Mouse (Mus musculus) midbrain, postnatal 0 days (tissue): ENCODE results near the gene Cdk12. TPM values are rescaled to one million over a fixed set of nuclear protein-coding genes. Genes with fewer than 3 reads are reported as not detected.

ENCODE experiments used
- ATAC-seq: fragments of 200-750 bp; cut with Nextera tagmentation; 2 replicates; pipeline ENCODE4 v1.8.0; 2017; ENCODE audit warnings: moderate number of reproducible peaks, mild to moderate bottlenecking, moderate TSS enrichment, moderate library complexity; ENCODE audit not compliant: low FRiP score
- DNase-seq: peaks from one replicate; pipeline ENCODE4 v3.0.0-alpha.2; 2015; ENCODE audit warnings: low spot score
- H3K27ac ChIP-seq: fragments of 300-500 bp; sonication (generic); 2 replicates; pipeline ENCODE4 v1.5.1; 2014; ENCODE audit warnings: low read depth, mild to moderate bottlenecking, low read length, mixed read lengths
- H3K27me3 ChIP-seq: fragments of 300-500 bp; sonication (generic); 2 replicates; pipeline ENCODE4 v1.6.1; 2014; ENCODE audit warnings: low read length, control low read depth, mixed read lengths; ENCODE audit not compliant: insufficient read depth
- H3K36me3 ChIP-seq: fragments of 300-500 bp; sonication (generic); 2 replicates; pipeline ENCODE4 v1.6.1; 2014; ENCODE audit warnings: low read length, control low read depth, mixed read lengths; ENCODE audit not compliant: insufficient read depth
- H3K4me1 ChIP-seq: fragments of 300-500 bp; sonication (generic); 2 replicates; pipeline ENCODE4 v1.6.1; 2014; ENCODE audit warnings: mild to moderate bottlenecking, control low read depth, antibody characterized with exemption, low read length, mixed read lengths; ENCODE audit not compliant: insufficient read depth
- H3K4me2 ChIP-seq: fragments of 300-500 bp; sonication (generic); 2 replicates; pipeline ENCODE4 v1.6.1; 2014; ENCODE audit warnings: low read depth, mild to moderate bottlenecking, low read length, mixed read lengths; ENCODE audit not compliant: poor library complexity, severe bottlenecking
- H3K4me3 ChIP-seq: fragments of 300-500 bp; sonication (generic); 2 replicates; pipeline ENCODE4 v1.5.1; 2014; ENCODE audit warnings: low read depth, mild to moderate bottlenecking, low read length, moderate library complexity
- H3K9ac ChIP-seq: fragments of 300-500 bp; sonication (generic); replicated peaks from 2 replicates; pipeline ENCODE4 v1.6.1; 2014; ENCODE audit warnings: mild to moderate bottlenecking, low read length, moderate library complexity, mixed read lengths; ENCODE audit not compliant: poor library complexity, severe bottlenecking
- H3K9me3 ChIP-seq: fragments of 300-500 bp; sonication (generic); 2 replicates; pipeline ENCODE4 v1.6.1; 2016; ENCODE audit warnings: low read length, control low read depth
- CTCF ChIP-seq: IDR thresholded peaks from 2 replicates; pipeline ENCODE4 v1.5.1; 2016; ENCODE audit warnings: antibody characterized with exemption, mild to moderate bottlenecking
- WGBS: fragments of 180-500 bp; shearing (Covaris S2); extraction: QIAGEN DNeasy Blood & Tissue Kit; methylation state at CpG from one replicate; pipeline ENCODE4 v1.1.7; 2014; 5-methylcytosine and 5-hydroxymethylcytosine counted together
- polyA plus RNA-seq: library from polyadenylated mRNA; unstranded; fragments of >200 nt; fragmentation: Nextera tagmentation; extraction: Ambion mirVana; gene quantifications from 2 replicates; pipeline ENCODE4 v1.2.1, GENCODE M21; 2015
- total RNA-seq: library from RNA; depleted of rRNA; stranded (reverse); fragments of >200 nt; gene quantifications from 2 replicates; pipeline ENCODE4 v1.2.3, GENCODE M21; 2014

The Cdk12 gene
- total and polyA plus RNA-seq, 2 experiments from 2014 or later: 5.7 to 25.8 TPM

GRCm38 (mm10) chr11:98270066-98270465, 67.2 kb downstream of the Cdk12 start:
- DNase-seq: no peak
- no peak for TF ChIP-seq CTCF
- Histone ChIP-seq H3K4me2 (no peak overlapping the region), H3K4me1 (no peaks in the 10 kb centered on the region), H3K9ac (no peak overlapping the region), H3K9me3 (no peaks in the 10 kb centered on the region), H3K36me3 (peaks cover 44% of the 10 kb centered on the region), H3K27ac (no peak overlapping the region), H3K27me3 (no peaks in the 10 kb centered on the region), H3K4me3 (no peak overlapping the region)
- WGBS: 93% methylated on average over 3 of the region's 3 CpGs
- no peak for ATAC-seq

GRCm38 (mm10) chr11:98270466-98270865, 67.6 kb downstream of the Cdk12 start:
- H3K9ac ChIP-seq: no peak overlapping the region
- H3K4me2 ChIP-seq: no peak overlapping the region
- no peak for DNase-seq
- H3K4me1 ChIP-seq: no peaks in the 10 kb centered on the region
- no peak for ATAC-seq
- H3K9me3 ChIP-seq: no peaks in the 10 kb centered on the region
- H3K36me3 ChIP-seq: peaks cover 44% of the 10 kb centered on the region
- TF ChIP-seq CTCF: no peak
- H3K27me3 ChIP-seq: no peaks in the 10 kb centered on the region
- no peak overlapping the region for H3K27ac ChIP-seq
- no peak overlapping the region for H3K4me3 ChIP-seq

DNA sequence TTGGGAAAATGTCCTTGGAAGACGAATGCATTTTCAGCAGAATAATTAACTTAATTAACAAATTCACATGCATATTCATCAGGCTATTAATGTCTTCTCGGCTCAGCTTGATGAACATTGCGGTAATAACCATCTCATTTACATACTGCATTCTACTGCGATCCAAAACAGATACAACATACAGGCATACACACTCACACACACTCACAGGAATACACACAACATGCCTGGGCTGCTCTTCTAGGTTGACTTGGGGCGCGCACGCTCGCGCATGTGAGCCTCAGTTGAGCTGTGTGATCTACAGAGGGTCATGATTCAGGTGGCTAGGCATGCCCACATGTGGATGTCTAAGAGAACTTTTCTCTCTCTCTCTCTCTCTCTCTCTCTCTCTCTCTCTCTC, 80.9 kb downstream of the Cdk12 start:
- no peak overlapping the region for H3K4me3 ChIP-seq
- no peak for TF ChIP-seq CTCF
- no peak overlapping the region for H3K27ac ChIP-seq
- ATAC-seq (0 out of 2 replicates have a peak, but pooled peaks have one; percentile 33), DNase-seq (peak; percentile 54)
- 13% methylated on average over 9 of the region's 9 CpGs for WGBS
- H3K9me3 ChIP-seq: no peaks in the 10 kb centered on the region
- H3K4me2 ChIP-seq: peak overlapping the region; percentile 46
- H3K36me3 ChIP-seq: peaks cover 6% of the 10 kb centered on the region; the same call in 1 of the 2 replicates
- peaks cover 7% of the 10 kb centered on the region; the same call in 1 of the 2 replicates for H3K4me1 ChIP-seq
- no peak overlapping the region for H3K9ac ChIP-seq
- H3K27me3 ChIP-seq: no peaks in the 10 kb centered on the region

DNA sequence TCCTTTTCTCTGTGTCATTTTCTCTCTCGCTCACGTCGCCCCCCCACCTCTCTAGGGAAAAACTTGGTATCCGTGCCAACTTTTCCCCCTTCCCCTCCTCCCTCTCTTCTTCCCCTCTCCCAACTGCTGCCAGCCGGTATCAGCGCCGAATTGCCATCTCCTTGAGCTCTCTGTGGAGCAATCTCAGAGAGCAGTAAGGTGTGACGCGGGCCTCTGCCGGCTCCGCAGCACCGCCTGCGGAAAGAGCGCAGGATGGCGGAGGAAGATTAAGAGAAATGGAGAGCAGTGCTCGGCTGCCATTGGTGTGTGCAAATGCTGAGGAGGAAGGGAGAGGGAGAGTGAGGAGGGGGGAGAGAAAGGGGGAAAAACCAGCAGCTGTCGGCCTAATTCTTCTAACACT, 81.4 kb downstream of the Cdk12 start:
- 3% methylated on average over 13 of the region's 17 CpGs for WGBS
- TF ChIP-seq CTCF: peak; percentile 57

GRCm38 (mm10) chr11:98285368-98285767, 82.5 kb downstream of the Cdk12 start:
- Histone ChIP-seq H3K36me3 (no peaks in the 10 kb centered on the region), H3K4me1 (peaks cover 7% of the 10 kb centered on the region; the same call in 1 of the 2 replicates), H3K4me2 (no peak overlapping the region), H3K9ac (no peak overlapping the region), H3K9me3 (no peaks in the 10 kb centered on the region), H3K27ac (peak overlapping the region; percentile 71), H3K27me3 (no peaks in the 10 kb centered on the region), H3K4me3 (no peak overlapping the region)
- DNase-seq (peak; percentile 58), ATAC-seq (no peak)
- WGBS: 21% methylated on average over 2 of the region's 2 CpGs
- TF ChIP-seq CTCF: no peak

More for the DNA sequence above, 81.4 kb downstream of the Cdk12 start:
- peak overlapping the region; percentile 16; the same call in 1 of the 2 replicates for H3K4me3 ChIP-seq
- H3K9ac ChIP-seq: no peak overlapping the region
- H3K36me3 ChIP-seq: peaks cover 1% of the 10 kb centered on the region; the same call in 1 of the 2 replicates
- no peaks in the 10 kb centered on the region for H3K9me3 ChIP-seq
- DNase-seq: peak; percentile 87
- H3K4me1 ChIP-seq: peaks cover 7% of the 10 kb centered on the region; the same call in 1 of the 2 replicates
- no peaks in the 10 kb centered on the region for H3K27me3 ChIP-seq
- ATAC-seq: peak; percentile 79
- peak overlapping the region; percentile 73 for H3K27ac ChIP-seq
- H3K4me2 ChIP-seq: peak overlapping the region; percentile 46

DNA sequence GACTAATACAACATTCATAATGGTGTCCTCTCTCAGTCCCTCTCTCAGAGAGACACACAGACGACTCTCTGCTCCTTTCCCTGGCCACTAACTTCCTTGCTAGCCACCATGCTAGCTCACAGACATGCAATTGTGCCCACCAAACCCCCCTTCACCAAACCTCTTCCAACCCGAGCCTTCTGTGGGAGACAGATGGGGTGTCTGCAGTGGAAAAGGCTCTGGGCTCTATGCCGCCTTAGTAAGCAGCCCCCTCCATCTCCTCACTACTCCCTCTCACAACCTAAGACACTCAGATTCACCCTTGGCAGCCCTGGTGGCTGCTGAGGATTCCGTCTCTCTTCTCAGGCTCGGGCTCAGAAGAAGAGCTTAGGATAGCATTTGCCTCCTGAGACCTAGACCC, 84.7 kb downstream of the Cdk12 start:
- no peak overlapping the region for H3K27ac ChIP-seq
- no peaks in the 10 kb centered on the region for H3K9me3 ChIP-seq
- no peaks in the 10 kb centered on the region for H3K36me3 ChIP-seq
- ATAC-seq (no peak), DNase-seq (peak; percentile 49)
- no peak overlapping the region for H3K4me2 ChIP-seq
- H3K4me1 ChIP-seq: peaks cover 7% of the 10 kb centered on the region; the same call in 1 of the 2 replicates
- no peak overlapping the region for H3K4me3 ChIP-seq
- TF ChIP-seq CTCF: no peak
- no peaks in the 10 kb centered on the region for H3K27me3 ChIP-seq
- WGBS: 38% methylated on average over 5 of the region's 5 CpGs
- no peak overlapping the region for H3K9ac ChIP-seq
